Mouse (Mus musculus): Measurements from ENCODE around the gene Asdurf. TPM values are rescaled to one million over a fixed set of nuclear protein-coding genes. Genes with fewer than 3 reads are reported as not detected.

Gene Asdurf
- total RNA-seq, 2 experiments from 2014 or later, result 4.5 to 11.4 TPM

Other genes starting within 250 kb of the Asdurf start
- not detected for gene 1700019A02Rik, start 165.0 kb downstream of the Asdurf start, total RNA-seq (2021)
- 1 to 10 TPM; 3.9 to 4.4 TPM for gene Pms1, start 55.6 kb downstream of the Asdurf start, total RNA-seq (2021)
- gene Ormdl1, start 55.5 kb downstream of the Asdurf start, total RNA-seq (2021), result 1 to 10 TPM; 5.6 to 6.9 TPM
- gene Gm28778, start 55.5 kb downstream of the Asdurf start, total RNA-seq (2021), result 1 to 10 TPM; 1.2 to 1.6 TPM
- gene Osgepl1, start 39.0 kb downstream of the Asdurf start, total RNA-seq (2021), result 10 to 100 TPM; 24.2 to 24.5 TPM
- gene Gm28551, start within 50 bp of the Asdurf start, total RNA-seq (2021), result under 1 TPM; 0.20 to 0.22 TPM
- gene Asnsd1, start 133 bp upstream of the Asdurf start, total RNA-seq (2021), result 10 to 100 TPM; 45.8 to 55.3 TPM

Data from gastrocnemius, postnatal 36 days (tissue).